Mouse (Mus musculus) kidney, adult 2 months (tissue): ENCODE results near the gene Ccl11. TPM values are rescaled to one million over a fixed set of nuclear protein-coding genes. Genes with fewer than 3 reads are reported as not detected.

Experiments
- DNase-seq: peaks from one replicate; pipeline ENCODE4 v3.0.0; 2021
- H3K27ac ChIP-seq: fragments of 200-500 bp; 2 replicates; pipeline ENCODE4 v1.5.1; 2012; ENCODE audit warnings: low read depth, low read length, control low read depth, inconsistent platforms; ENCODE audit not compliant: insufficient read depth
- H3K27me3 ChIP-seq: fragments of 200-500 bp; replicated peaks from 2 replicates; pipeline ENCODE4 v1.6.1; 2012; ENCODE audit warnings: mild to moderate bottlenecking, moderate library complexity, low read length, inconsistent platforms; ENCODE audit not compliant: control insufficient read depth, insufficient read depth
- H3K36me3 ChIP-seq: fragments of 200-500 bp; 2 replicates; pipeline ENCODE4 v1.6.1; 2012; ENCODE audit warnings: mild to moderate bottlenecking, moderate library complexity, low read length, inconsistent platforms; ENCODE audit not compliant: control insufficient read depth, insufficient read depth
- H3K4me1 ChIP-seq: fragments of 200-500 bp; 2 replicates; pipeline ENCODE4 v1.6.1; 2011; ENCODE audit warnings: low read length; ENCODE audit not compliant: control insufficient read depth, insufficient read depth
- H3K4me3 ChIP-seq: fragments of 200-500 bp; 2 replicates; pipeline ENCODE4 v1.5.1; 2011; ENCODE audit warnings: mild to moderate bottlenecking, low read depth, low read length, control low read depth; ENCODE audit not compliant: insufficient read depth
- CTCF ChIP-seq: fragments of 200-500 bp; conservative IDR thresholded peaks from 2 replicates; pipeline ENCODE4 v1.5.1; 2011; ENCODE audit warnings: low read depth, mild to moderate bottlenecking, control low read depth, low read length, moderate library complexity, mixed read lengths; ENCODE audit not compliant: insufficient read depth, insufficient read length
- POLR2A ChIP-seq: fragments of 200-500 bp; IDR thresholded peaks from one replicate; pipeline ENCODE4 v1.6.1; 2011; ENCODE audit warnings: low read depth, low read length, control low read depth
- WGBS: fragments of 180-500 bp; shearing (Covaris S2); methylation state at CpG from one replicate; pipeline ENCODE4 v1.1.7; 2018; 5-methylcytosine and 5-hydroxymethylcytosine counted together
- polyA plus RNA-seq: library from polyadenylated mRNA; depleted of rRNA; stranded (reverse); fragments of >200 nt; gene quantifications from 2 replicates; pipeline ENCODE4 v1.2.3, GENCODE M21; 2012

Gene Ccl11
- polyA plus RNA-seq, 1 experiment = 2.3 TPM

- no peaks in the 10 kb centered on the region for H3K27me3 ChIP-seq
- no peak overlapping the region for H3K27ac ChIP-seq
- no peaks in the 10 kb centered on the region for H3K36me3 ChIP-seq
- 83% methylated on average over 7 of the region's 7 CpGs for WGBS
- H3K4me3 ChIP-seq = no peak overlapping the region
- H3K4me1 ChIP-seq = no peaks in the 10 kb centered on the region
- no peak for DNase-seq
- TF ChIP-seq POLR2A = no peak
- no peak for TF ChIP-seq CTCF
Observed at GRCm38 (mm10) chr11:82034446-82034845, 23.2 kb upstream of the Ccl11 start.

- TF ChIP-seq POLR2A (no peak), CTCF (no peak)
- Histone ChIP-seq H3K27ac (no peak within 1 kb of the TSS), H3K27me3 (no peaks in the 10 kb centered on the region), H3K4me1 (no peaks in the 10 kb centered on the region), H3K4me3 (no peak within 1 kb of the TSS), H3K36me3 (no peaks in the 10 kb centered on the region)
- 31% methylated on average over 5 of the region's 5 CpGs for WGBS
- DNase-seq = peak; percentile 71
Observed at GRCm38 (mm10) chr11:82035356-82035755, 22.3 kb upstream of the Ccl11 start, which contains the start of gene Ccl2. Ccl2 (plus strand) TSS chr11:82035571.

GRCm38 (mm10) chr11:82035857-82036256 lies 21.8 kb upstream of the Ccl11 start:
- no peak for DNase-seq
- TF ChIP-seq CTCF (no peak), POLR2A (no peak)
- H3K36me3 ChIP-seq = no peaks in the 10 kb centered on the region
- H3K4me3 ChIP-seq = no peak overlapping the region
- 84% methylated on average over 2 of the region's 2 CpGs for WGBS
- H3K27me3 ChIP-seq = no peaks in the 10 kb centered on the region
- no peak overlapping the region for H3K27ac ChIP-seq
- H3K4me1 ChIP-seq = no peaks in the 10 kb centered on the region

- no peak within 1 kb of the TSS for H3K27ac ChIP-seq
- 20% methylated on average over 2 of the region's 2 CpGs for WGBS
- H3K4me1 ChIP-seq = no peaks in the 10 kb centered on the region
- no peak for DNase-seq
- H3K4me3 ChIP-seq = no peak within 1 kb of the TSS
- H3K27me3 ChIP-seq = no peaks in the 10 kb centered on the region
- H3K36me3 ChIP-seq = no peaks in the 10 kb centered on the region
- no peak for TF ChIP-seq CTCF
- no peak for TF ChIP-seq POLR2A
Observed at GRCm38 (mm10) chr11:82038535-82038934, 19.1 kb upstream of the Ccl11 start, which contains the start of gene Gm17268. Gm17268 (minus strand) TSS chr11:82038562.

GRCm38 (mm10) chr11:82039132-82039660 lies 18.4 kb upstream of the Ccl11 start:
- Histone ChIP-seq H3K27ac (no peak overlapping the region), H3K27me3 (no peaks in the 10 kb centered on the region), H3K4me3 (no peak overlapping the region), H3K4me1 (no peaks in the 10 kb centered on the region), H3K36me3 (no peaks in the 10 kb centered on the region)
- TF ChIP-seq POLR2A (no peak), CTCF (no peak)
- 40% methylated on average over 3 of the region's 3 CpGs for WGBS
- no peak for DNase-seq

GRCm38 (mm10) chr11:82041671-82042080 lies 15.9 kb upstream of the Ccl11 start:
- 85% methylated on average over 4 of the region's 4 CpGs for WGBS
- H3K27ac ChIP-seq = no peak overlapping the region
- no peaks in the 10 kb centered on the region for H3K36me3 ChIP-seq
- H3K4me1 ChIP-seq = no peaks in the 10 kb centered on the region
- DNase-seq = no peak
- no peak for TF ChIP-seq CTCF
- TF ChIP-seq POLR2A = no peak
- no peak overlapping the region for H3K4me3 ChIP-seq
- no peaks in the 10 kb centered on the region for H3K27me3 ChIP-seq

GRCm38 (mm10) chr11:82045471-82045870 lies 12.2 kb upstream of the Ccl11 start, which contains the start of gene Ccl7:
Ccl7 (plus strand) TSS chr11:82045712.
- Histone ChIP-seq H3K27me3 (no peaks in the 10 kb centered on the region; the same call in 1 of the 2 replicates), H3K27ac (no peak within 1 kb of the TSS), H3K36me3 (no peaks in the 10 kb centered on the region), H3K4me3 (no peak within 1 kb of the TSS), H3K4me1 (no peaks in the 10 kb centered on the region)
- TF ChIP-seq POLR2A = no peak
- TF ChIP-seq CTCF = no peak
- peak; percentile 1 for DNase-seq
- 56% methylated on average over 3 of the region's 3 CpGs for WGBS
